In genomic region chr16:64771431-64771818, GRCm38 (mm10) we compare ENCODE assay signal across 8 mouse cellular contexts. TPM values are rescaled to one million over a fixed set of nuclear protein-coding genes. Genes with fewer than 3 reads are reported as not detected.
DNase-seq lines count a peak whose midpoint lies in the region; ATAC-seq and TF ChIP-seq lines count a peak whose summit lies in the region.

No protein-coding gene starts in this region.

- no peaks in the 10 kb centered on the region for H3K36me3 ChIP-seq in lung, postnatal 0 days (ENCODE audit: insufficient read depth, low read length)
- H3K36me3 ChIP-seq in embryonic facial prominence, embryonic 13.5 days = peaks cover 6% of the 10 kb centered on the region; the same call in 1 of the 2 replicates
- peaks cover 20% of the 10 kb centered on the region for H3K36me3 ChIP-seq in limb, embryonic 10.5 days
- H3K36me3 ChIP-seq in stomach, embryonic 15.5 days = no peaks in the 10 kb centered on the region

- H3K27me3 ChIP-seq in lung, postnatal 0 days (replicated peaks; ENCODE audit: insufficient read depth, low read length) = no peaks in the 10 kb centered on the region
- H3K27me3 ChIP-seq in embryonic facial prominence, embryonic 13.5 days = no peaks in the 10 kb centered on the region
- no peaks in the 10 kb centered on the region for H3K27me3 ChIP-seq in limb, embryonic 10.5 days (ENCODE audit: low read depth, poor library complexity, severe bottlenecking)
- H3K27me3 ChIP-seq in stomach, embryonic 15.5 days (replicated peaks) = no peaks in the 10 kb centered on the region

- no peak for DNase-seq in lung, postnatal 0 days (ENCODE audit: low spot score)
- no peak for DNase-seq in lung, postnatal 25 days (ENCODE audit: low spot score)
- no peak for DNase-seq in limb, embryonic 10.5 days (ENCODE audit: low spot score)
- no peak for DNase-seq in adrenal gland, postnatal 4 days (ENCODE audit: low spot score in 2 of 2)
- DNase-seq in left cerebral cortex, postnatal 10 days (ENCODE audit: extremely low spot score in 1 of 2, low spot score in 2 of 2) = no peak
- DNase-seq in adrenal gland, postnatal 10 days = no peak

- TF ChIP-seq EP300 in lung, postnatal 0 days (IDR thresholded peaks at IDR 0.05) = no peak

- intact Hi-C loops in left cerebral cortex, postnatal 10 days (cut with DNase I) = loop anchor here (2.0 kb wide), 1 partner anchor 81 kb away; no protein-coding TSS in a partner anchor

- H3K4me1 ChIP-seq in lung, postnatal 0 days (ENCODE audit: insufficient read depth, low read depth, low read length) = no peaks in the 10 kb centered on the region; the same call in 1 of the 2 replicates
- H3K4me1 ChIP-seq in embryonic facial prominence, embryonic 13.5 days = peaks cover 5% of the 10 kb centered on the region
- 0 out of 2 replicates have a peak, but pooled peaks cover 8% of the 10 kb centered on the region for H3K4me1 ChIP-seq in limb, embryonic 10.5 days
- H3K4me1 ChIP-seq in stomach, embryonic 15.5 days = no peaks in the 10 kb centered on the region

- H3K9me3 ChIP-seq in lung, postnatal 0 days (ENCODE audit: low read length) = no peaks in the 10 kb centered on the region
- no peaks in the 10 kb centered on the region for H3K9me3 ChIP-seq in embryonic facial prominence, embryonic 13.5 days
- no peaks in the 10 kb centered on the region for H3K9me3 ChIP-seq in limb, embryonic 10.5 days (replicated peaks)
- no peaks in the 10 kb centered on the region for H3K9me3 ChIP-seq in stomach, embryonic 15.5 days

- 93% methylated on average over 2 of the region's 2 CpGs for WGBS in lung, postnatal 0 days
- 91% methylated on average over 2 of the region's 2 CpGs for WGBS in embryonic facial prominence, embryonic 13.5 days
- whole genome bisulfite sequencing in limb, embryonic 10.5 days = 78% methylated on average over 2 of the region's 2 CpGs
- 88% methylated on average over 2 of the region's 2 CpGs for WGBS in stomach, embryonic 15.5 days

- ATAC-seq in lung, postnatal 0 days = no peak
- ATAC-seq in embryonic facial prominence, embryonic 13.5 days (ENCODE audit: insufficient number of reproducible peaks, insufficient read depth, low FRiP score, low TSS enrichment, low read depth) = no peak
- ATAC-seq in stomach, embryonic 15.5 days (ENCODE audit: insufficient read depth, low FRiP score, low read depth) = no peak

- H3K9ac ChIP-seq in lung, postnatal 0 days (replicated peaks; ENCODE audit: low read depth) = no peak overlapping the region
- no peak overlapping the region for H3K9ac ChIP-seq in embryonic facial prominence, embryonic 13.5 days
- H3K9ac ChIP-seq in stomach, embryonic 15.5 days = no peak overlapping the region

- peak overlapping the region; percentile 59 for H3K4me2 ChIP-seq in lung, postnatal 0 days (replicated peaks; ENCODE audit: low read depth, low read length)
- peak overlapping the region; percentile 59 for H3K4me2 ChIP-seq in embryonic facial prominence, embryonic 13.5 days
- H3K4me2 ChIP-seq in stomach, embryonic 15.5 days = peak overlapping the region; percentile 48

- no peak overlapping the region for H3K27ac ChIP-seq in lung, postnatal 0 days (ENCODE audit: low read length)
- peak overlapping the region; percentile 90; the same call in 1 of the 2 replicates for H3K27ac ChIP-seq in embryonic facial prominence, embryonic 13.5 days
- peak overlapping the region; percentile 92 for H3K27ac ChIP-seq in limb, embryonic 10.5 days
- H3K27ac ChIP-seq in stomach, embryonic 15.5 days = no peak overlapping the region

- TF ChIP-seq CTCF in lung, postnatal 0 days (IDR thresholded peaks at IDR 0.05) = no peak

- H3K4me3 ChIP-seq in lung, postnatal 0 days (ENCODE audit: low read depth, low read length) = peak overlapping the region; percentile 89; the same call in 1 of the 2 replicates
- peak overlapping the region; percentile 93 for H3K4me3 ChIP-seq in embryonic facial prominence, embryonic 13.5 days
- H3K4me3 ChIP-seq in limb, embryonic 10.5 days = peak overlapping the region; percentile 96
- H3K4me3 ChIP-seq in stomach, embryonic 15.5 days (replicated peaks) = peak overlapping the region; percentile 88

RNA-seq across cellular contexts. Expression of gene 4930453N24Rik, which starts 0.5 kb away (rescaled TPM):
- polyA plus RNA-seq in lung, postnatal 0 days (2015; fragmentation: Nextera tagmentation; extraction: Ambion mirVana) = 19.4 and 20.4 TPM in 2 replicates
- polyA plus RNA-seq in embryonic facial prominence, embryonic 13.5 days (2015; fragmentation: Nextera tagmentation; extraction: Ambion mirVana) = 26.0 and 27.2 TPM in 2 replicates
- polyA plus RNA-seq in limb, embryonic 10.5 days (2016; fragmentation: Nextera tagmentation; extraction: Ambion mirVana) = 29.6 and 30.1 TPM in 2 replicates
- polyA plus RNA-seq in stomach, embryonic 15.5 days (2015; fragmentation: Nextera tagmentation; extraction: Ambion mirVana) = 19.0 and 21.1 TPM in 2 replicates
- 10 to 100 TPM; 30.6 to 31.3 TPM for total RNA-seq in adrenal gland, postnatal 4 days (2021)
- 10 to 100 TPM; 18.6 to 20.3 TPM for total RNA-seq in left cerebral cortex, postnatal 10 days (2021)
- total RNA-seq in adrenal gland, postnatal 10 days (2021) = 10 to 100 TPM; 28.4 to 33.0 TPM

Comparison
In these comparisons a context has a peak if more than half of its experiments do, and no peak if none do; other contexts are left out.
1. H3K27ac ChIP-seq: peak in embryonic facial prominence, embryonic 13.5 days (single experiment) and limb, embryonic 10.5 days (single experiment); none in lung, postnatal 0 days (single experiment) and stomach, embryonic 15.5 days (single experiment).
2. Peak in every context shown above with its lines, with median percentiles within 50 percentile points of each other: H3K4me2 ChIP-seq and H3K4me3 ChIP-seq.